Mouse (Mus musculus) hematopoietic stem cell, adult 5-6 weeks (primary cell): ENCODE measurements at regions not wholly inside any gene's neighbourhood (a gene's known extent, or its start where the extent isn't known, plus 50 kb on each side); places are given as distances from the start of the nearest gene placed in this dataset.

Source experiments
- ATAC-seq, 2 experiments: fragments of 125-278 bp in 1 of 2; replicated peaks in 1 of 2; 2 replicates each; pipeline ENCODE4 v1.8.0; 2016 to 2017; ENCODE audit warnings: inconsistent platforms in 2 of 2, mild to moderate bottlenecking in 2 of 2, moderate number of reproducible peaks in 2 of 2, low read depth in 1 of 2, moderate TSS enrichment in 1 of 2; ENCODE audit not compliant: low FRiP score in 2 of 2, poor library complexity in 2 of 2, severe bottlenecking in 2 of 2, insufficient read depth in 1 of 2, low TSS enrichment in 1 of 2

DNA sequence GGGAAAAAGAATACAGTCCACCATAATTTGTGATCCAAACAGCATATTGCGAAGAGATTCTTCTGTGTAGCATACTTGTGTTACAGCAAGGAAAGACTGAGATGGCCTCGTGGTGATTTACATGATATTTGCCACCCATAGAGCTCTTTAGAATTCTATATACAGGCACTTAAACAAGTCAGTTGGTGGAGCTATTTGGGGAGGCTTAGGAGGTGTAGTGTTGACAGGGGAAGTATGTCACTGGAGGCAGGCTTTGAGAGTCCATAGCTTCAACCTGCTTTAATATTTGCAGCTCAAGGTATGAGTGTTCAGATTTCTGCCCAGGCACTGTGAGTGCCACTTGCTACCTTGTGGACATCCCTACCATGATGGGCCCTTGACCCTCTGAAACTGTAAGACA, 187.3 kb downstream of the Ostf1 start:
- ATAC-seq, result no peak

DNA sequence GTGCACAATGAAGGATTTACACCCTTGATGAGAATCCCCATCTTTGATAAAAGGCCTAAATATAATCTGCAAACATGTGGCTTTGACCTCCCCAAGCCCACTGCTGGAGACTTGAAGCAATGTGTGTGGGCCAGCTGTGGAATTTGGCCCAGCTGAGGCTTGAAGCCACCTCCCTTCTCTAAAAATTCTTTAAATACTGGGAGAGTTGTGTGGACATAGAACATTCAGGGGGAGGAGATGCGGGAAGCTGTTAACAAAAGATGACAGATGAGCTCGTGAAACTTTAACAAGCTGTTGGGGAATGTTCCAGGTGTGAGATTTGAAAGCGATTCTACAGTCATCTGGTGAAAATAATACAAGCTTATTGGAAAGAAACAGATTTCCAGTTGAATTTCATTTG, 195.3 kb downstream of the Ostf1 start:
- ATAC-seq, result no peak

DNA sequence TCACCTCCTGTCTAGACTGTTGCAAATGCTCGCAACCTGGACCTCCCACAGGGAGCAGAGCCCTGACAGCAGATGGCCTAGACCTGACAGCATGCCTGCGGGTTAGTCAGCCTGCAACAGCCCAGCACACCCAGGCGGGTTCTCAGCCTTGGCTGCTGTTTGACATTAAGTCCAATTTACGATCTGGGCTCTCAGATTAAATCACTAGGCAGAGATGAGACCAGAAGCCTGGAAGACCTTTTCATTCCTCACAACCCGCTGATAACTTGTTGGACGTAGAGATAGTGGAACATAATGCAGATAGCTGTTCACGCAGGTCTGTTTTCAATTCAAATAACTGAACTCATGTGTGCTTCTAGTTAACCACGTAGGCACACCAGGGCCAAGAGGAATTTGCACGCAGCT, 211.2 kb downstream of the Ostf1 start:
- no peak for ATAC-seq

DNA sequence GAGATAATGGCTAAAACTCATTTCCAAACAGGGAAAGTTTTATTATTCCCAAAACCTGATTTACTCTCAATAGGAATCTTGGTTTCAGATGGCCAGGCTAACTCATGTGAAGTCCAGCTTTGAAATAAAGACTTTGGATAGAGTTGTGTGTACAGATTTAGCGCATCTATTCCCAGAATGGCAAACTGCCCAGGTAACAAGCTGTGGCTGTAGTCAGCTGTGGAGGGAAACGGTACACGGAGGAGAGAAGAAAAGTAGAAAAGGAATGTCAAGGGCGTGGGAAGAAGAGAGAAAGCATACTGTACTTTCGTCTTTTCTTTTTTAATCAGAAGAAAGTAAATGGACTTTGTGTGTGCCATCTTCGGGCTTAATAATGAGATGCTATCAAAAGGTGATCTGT, 213.1 kb downstream of the Ostf1 start:
- no peak for ATAC-seq

DNA sequence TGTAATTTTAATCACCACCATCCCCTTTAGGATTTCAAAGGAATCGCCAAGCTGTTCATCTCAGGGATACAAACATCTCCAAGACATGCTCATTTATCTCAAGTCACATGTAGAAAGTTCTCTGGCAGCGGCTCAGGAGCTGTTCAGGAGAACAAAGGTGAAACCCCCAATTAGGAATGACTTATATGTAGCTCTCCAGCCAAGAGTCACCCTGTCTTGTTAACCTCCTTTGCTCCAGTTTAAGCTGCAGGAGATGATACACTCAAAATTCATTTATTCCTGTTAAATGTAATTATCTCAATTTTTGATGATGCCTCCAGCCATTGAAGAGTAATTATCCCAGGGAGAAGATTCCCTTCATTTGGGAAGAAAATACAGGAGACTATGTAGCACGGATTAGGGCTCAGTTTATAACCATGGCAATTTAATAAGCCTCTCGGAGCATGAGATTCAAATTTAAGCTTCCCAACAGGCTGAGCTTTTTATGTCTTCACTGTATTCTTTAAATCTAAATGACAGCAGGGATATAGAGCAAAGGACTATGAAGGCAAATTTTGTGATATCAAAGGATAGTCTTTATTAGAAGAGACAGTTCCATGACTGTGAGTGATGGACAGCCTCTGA, 254.0 kb downstream of the Ostf1 start:
- ATAC-seq, result no peak

DNA sequence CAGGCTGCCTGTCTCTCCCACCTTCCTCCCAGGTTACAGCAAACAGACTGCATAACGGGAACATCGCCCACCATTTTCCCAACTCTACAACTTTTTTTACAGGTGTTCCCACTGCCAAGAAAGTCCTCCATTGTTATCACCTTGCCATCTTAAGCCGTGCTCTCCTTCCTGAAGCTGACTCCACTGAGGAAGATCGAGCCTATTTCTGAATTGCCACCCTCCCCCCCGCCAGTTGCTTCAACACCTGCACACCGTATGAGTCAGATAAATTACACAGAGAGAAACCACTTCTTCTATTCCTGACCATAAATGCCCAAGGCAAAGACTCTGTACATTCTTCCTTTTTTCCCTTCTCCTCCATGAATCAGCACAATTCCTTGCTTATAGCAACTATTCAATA, 263.0 kb downstream of the Ostf1 start:
- ATAC-seq, result no peak

DNA sequence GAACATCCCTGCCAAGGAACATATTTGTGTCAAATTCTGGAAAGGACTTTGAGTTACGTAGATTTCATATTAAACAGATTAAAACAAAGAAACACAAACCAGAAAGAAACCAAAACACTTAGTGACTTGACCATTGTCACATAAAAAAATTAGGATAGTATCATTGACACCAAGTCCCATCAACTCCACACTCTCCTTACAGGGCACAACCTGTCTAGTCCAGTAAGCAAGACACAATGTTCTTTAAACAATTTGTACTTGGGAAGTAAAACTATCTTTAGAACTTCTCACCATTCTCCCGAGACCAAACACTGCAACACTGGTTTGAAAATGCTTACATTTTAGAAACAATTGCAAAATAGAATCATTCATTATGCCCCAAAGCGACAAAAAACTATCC, 277.7 kb downstream of the Ostf1 start:
- no peak for ATAC-seq

DNA sequence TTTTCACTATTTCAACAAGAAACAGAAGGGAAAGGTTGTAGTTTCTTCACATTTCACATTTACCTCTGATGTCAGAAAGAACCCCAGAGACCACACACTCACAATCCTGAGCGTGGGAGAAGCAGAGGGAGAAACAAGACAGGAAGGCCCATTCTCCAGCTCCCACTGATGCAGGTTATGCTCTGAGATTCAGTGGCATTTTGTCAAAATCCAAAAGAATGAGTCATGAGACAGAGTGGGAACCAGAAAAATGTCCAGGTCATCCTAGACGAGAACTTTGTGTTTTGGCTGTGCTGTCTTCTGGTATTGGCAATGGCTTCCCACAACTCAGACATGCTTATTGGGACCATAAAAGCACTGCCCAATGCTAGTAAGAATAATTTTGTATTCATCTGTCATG, 285.9 kb downstream of the Ostf1 start:
- no peak for ATAC-seq

DNA sequence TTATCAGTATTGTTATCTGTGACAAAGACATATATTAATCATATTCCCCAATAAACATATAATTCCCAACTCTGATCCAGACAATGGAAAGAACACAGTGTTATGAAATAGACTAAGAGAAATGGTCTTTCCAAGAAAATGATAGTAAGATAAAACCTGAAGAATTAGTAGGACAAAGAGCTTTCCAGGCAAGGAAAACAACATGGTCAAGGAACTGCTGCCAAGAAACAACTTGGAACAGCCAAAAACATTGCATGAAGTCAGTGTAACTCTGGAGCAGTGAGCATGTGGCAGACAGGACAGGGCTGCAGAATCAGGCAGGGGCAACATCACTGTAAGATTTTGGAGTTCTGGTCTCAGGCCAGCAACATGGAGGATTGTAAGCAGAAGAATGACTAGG, 288.0 kb downstream of the Ostf1 start:
- no peak for ATAC-seq

DNA sequence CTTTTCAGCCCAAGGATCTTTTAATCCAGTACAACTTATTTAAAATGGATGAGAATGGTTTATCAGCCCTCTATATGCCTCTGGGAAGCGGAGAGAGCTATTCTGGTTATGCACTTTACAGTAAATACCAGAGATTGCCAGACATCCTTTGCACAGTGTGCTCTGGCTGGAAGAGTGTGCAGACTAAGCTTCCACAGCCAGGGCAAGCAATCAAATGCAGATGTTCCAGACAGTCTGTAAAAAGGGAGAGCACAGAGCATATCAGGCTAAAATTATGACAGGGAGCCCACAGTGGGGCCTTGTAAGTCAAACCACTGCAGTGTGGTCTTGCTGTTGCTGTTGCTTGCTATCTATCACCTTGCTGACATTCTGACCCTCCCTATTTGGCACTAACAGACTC, 288.6 kb downstream of the Ostf1 start:
- ATAC-seq, result no peak

DNA sequence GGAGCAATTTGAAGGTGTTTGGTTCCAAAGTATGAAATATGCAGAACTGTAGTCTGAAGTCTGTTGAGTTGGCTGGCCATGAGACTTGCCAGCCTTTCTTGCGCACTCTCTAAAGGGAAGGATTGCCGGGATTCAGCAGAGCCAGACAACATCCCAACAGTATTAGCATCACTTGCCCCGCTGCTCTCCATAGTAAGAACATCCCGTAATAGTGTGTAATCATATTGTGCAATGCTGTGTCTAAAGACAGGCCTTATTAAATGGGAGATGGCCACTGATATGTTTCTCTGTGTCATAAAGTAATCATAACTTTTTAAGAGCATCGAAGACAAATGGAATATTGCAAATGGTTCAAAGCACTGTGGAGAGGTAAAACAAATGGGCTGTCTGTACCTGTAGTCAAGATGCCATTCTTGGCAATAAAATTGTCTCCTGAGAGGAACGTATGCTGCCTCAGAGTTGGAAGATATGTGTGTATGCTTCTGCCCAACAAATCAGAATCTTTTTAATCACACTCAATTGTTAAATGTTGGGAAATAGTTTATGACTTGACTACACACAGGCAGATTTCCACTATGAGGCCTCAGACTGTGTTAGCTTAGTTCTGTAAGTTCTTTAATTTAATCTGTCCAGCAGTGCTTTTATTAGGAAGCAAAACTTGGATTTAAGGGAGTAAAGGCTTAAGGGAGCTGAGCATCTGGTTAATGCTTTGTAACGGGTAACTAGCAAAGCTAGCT, 293.6 kb downstream of the Ostf1 start:
- no peak for ATAC-seq

DNA sequence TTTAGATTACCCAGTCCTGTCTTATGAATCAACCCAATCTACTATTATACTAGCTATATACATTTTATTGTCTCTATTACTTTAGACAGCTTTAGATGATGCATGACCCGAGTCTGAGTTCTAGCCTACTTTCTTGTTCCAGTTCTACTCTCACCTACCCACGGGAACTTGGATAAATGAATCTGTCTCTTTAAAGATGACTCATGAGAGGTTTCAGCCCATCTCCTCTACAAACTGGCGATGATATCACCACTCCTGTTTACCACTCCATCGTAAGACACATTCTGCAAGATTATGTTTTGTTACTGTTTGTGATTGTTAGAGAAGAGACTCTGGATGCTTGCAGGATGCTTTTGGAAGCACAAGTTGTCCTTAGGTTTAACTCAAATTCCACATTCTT, 295.0 kb downstream of the Ostf1 start:
- ATAC-seq, result no peak

DNA sequence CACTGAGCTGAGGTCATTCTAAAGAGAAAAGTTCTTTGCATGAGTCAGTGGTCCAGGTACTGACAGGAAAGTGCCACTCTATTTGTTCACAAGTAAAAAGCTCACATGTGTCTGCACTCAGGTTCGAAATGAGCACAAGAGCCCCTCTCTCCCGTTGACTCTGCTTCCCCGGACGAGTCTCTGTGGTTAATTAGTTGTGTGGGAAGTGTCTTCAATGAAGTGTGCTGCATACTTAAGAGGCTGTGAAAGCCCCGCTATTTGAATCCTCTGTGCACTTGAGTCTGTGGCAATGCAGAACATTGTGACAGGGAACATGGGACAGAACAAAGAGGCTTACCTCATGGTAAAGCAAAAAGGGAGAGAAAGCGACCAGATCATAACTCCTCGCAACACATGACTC, 297.0 kb downstream of the Ostf1 start:
- ATAC-seq, result no peak

DNA sequence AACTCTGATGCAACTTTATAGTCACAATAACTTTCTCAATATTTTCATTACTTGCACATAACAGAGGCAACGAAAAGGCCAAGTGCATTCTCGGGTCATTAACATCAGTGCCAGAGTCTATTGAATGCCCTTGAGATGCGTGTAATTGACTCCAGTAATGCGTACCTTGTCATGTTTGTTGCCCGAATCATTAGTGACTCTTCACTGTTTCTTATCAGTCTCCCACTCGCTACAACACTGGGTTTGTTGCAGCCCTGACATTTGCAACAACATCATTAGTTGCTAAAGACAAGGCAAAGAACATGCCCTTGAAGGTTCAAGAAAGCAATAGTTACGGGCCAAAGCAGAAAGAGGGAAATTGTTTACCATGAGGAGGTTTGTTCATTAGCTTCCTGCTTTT, 299.8 kb downstream of the Ostf1 start:
- ATAC-seq, result no peak

DNA sequence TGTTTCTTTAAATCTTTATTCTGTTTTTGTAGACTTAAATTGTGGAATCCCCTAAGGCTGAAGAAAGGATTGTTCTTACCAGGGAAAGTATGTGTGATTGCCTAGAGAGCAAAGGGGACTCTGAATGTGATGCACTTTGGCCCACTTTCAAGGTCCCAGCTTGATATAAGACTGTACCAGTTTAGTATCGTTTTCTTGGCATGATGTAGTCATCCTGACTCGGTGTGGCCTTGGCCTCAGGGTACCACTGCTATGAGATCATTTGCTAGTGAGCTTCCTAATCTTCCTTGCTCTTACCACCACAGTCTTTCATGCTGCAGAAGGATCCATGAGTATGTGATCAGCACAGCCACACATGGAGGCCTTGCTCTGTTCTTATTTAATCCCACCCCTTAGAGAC, 302.2 kb downstream of the Ostf1 start:
- no peak for ATAC-seq

DNA sequence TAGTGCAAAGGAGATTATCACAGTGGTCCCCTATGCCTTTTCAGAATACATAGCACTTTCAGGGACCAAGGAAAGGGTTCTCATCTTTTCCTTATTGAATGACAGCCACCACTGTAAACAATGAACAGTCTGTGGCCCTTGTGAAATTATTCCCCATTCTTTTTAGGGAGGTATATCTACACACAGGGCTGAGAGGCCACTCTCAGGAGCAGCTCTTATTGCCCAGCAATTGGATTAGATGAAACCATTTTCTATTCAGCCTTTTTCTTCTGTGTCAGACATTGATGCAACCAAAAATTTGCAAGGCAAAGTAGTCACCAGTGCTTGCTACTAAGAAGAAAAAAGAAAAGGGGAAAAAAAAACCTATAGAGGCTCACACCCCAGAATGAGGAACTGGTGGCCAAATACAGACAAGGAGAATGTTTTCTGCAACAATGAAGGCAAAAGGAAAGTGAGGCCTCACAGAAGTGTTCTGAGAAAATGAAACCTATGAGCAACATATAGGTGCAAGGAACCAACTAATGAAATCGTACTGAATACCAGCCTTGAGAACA, 313.2 kb downstream of the Ostf1 start:
- ATAC-seq, result peak in 1 of 2 experiments; percentile 46; a peak in 1 of 4 replicates

DNA sequence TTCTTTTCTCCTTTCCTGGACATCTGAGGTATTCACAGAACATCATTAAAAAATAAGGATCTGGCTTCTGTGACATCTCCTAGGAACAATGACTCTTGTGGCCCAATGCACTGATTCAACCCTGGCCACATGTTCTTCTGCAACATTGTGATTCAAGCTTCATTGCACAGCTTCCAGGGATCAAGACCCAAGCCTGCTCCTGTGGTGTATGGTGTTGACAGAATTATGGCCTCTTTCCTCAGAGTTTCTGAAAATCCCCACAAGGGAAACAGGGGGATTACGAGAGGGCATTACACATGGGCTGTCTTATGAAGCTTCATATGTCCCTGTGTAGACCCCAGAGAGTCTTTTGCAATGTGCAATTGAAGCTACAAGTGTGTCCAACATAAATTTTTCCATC, 358.2 kb downstream of the Ostf1 start:
- no peak for ATAC-seq

DNA sequence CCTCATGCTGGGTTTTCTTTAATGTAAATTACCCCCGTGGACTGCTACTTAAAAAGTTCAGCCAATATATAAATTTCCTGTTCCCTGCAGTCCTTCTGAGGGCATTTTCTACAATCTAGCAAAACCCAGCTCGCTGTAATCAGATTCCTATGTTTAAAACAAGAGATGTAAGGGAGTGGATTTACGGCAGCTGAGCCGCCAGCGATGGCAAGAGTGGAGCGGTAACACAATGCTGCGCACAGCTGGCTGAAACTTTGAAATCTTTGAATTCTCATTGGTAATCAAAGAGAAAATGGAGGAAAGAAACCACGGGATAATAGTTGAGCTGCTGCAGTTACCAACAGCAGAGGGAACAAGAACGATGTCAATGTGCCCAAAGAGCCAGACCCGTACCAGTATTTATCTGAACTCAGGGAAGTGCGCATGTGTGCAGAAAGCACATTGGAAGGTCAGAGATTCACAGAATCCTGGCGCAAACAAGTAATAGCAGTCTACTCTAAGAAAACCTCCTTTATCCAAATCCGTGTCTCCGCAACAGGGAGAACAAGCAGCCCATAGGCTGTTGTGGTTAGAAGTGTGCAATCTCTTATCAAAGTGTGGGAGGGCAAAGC, 376.4 kb downstream of the Ostf1 start:
- no peak for ATAC-seq

DNA sequence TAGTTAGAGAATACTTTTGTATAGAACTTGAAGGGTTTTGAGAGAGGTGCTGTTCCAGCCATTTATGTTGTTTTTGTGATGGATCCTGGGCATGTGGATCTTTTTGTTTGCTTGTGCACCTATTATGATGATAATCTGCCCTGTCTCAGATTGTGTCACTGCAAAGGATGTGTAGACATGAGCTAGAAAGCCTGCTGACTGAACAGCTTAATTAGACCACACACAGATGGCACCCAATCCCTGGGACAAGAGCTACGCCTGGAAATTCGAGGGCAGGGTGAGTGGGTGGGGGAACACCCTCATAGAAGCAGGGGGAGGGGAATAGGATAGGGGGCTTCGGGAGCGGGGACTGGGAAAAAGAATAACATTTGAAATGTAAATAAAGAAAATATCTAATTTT, 378.3 kb downstream of the Ostf1 start:
- no peak for ATAC-seq
